Mouse (Mus musculus): ENCODE measurements around the gene Btg4. TPM values are rescaled to one million over a fixed set of nuclear protein-coding genes. Genes with fewer than 3 reads are reported as not detected.

Btg4 gene
- total and polyA plus RNA-seq, 3 experiments = not detected

GRCm38 (mm10) chr9:51144218-51144617, 83.5 kb downstream of the Btg4 start:
- Histone ChIP-seq H3K9ac (ENCODE audit: control insufficient read depth, low read depth, low read length, poor library complexity, severe bottlenecking) (no peak overlapping the region), H3K36me3 (ENCODE audit: control insufficient read depth in 1 of 2, insufficient read depth in 2 of 2, low read length in 2 of 2) (peaks cover 0 to 11% of the 10 kb centered on the region in 2 experiments; a peak in 2 of 4 replicates), H3K27ac (ENCODE audit: control insufficient read depth, low read depth, low read length) (no peak overlapping the region), H3K9me3 (replicated peaks; ENCODE audit: insufficient read depth, low read length) (no peaks in the 10 kb centered on the region), H3K4me1 (ENCODE audit: control insufficient read depth in 1 of 2, insufficient read depth in 2 of 2, low read length in 2 of 2) (peaks cover 4 to 14% of the 10 kb centered on the region in 2 experiments), H3K79me2 (ENCODE audit: control insufficient read depth, insufficient read depth, low read length, poor library complexity) (no peaks in the 10 kb centered on the region), H3K4me3 (ENCODE audit: control insufficient read depth in 1 of 2, insufficient read depth in 1 of 2, low read depth in 2 of 2, low read length in 2 of 2) (no peak overlapping the region), H3K27me3 (ENCODE audit: control insufficient read depth in 1 of 2, insufficient read depth in 2 of 2, low read length in 2 of 2) (no peaks in the 10 kb centered on the region)
- DNase-seq (ENCODE audit: low read depth, low spot score) = no peak
- no peak for TF ChIP-seq USF1 (IDR thresholded peaks at IDR 0.05; ENCODE audit: low read depth, low read length)
- peak in 2 of 3 experiments; percentile 18 to 26; a peak in 2 of 6 replicates for TF ChIP-seq CTCF (IDR thresholded peaks at IDR 0.05 in 2 of 3, conservative IDR thresholded peaks at IDR 0.05 in 1 of 3; ENCODE audit: control insufficient read depth in 1 of 3, insufficient read depth in 1 of 3, low read depth in 2 of 3, low read length in 3 of 3, poor library complexity in 1 of 3, severe bottlenecking in 1 of 3)

- H3K4me3 ChIP-seq (ENCODE audit: control insufficient read depth in 1 of 2, insufficient read depth in 1 of 2, low read depth in 2 of 2, low read length in 2 of 2) = no peak overlapping the region
- no peak overlapping the region for H3K27ac ChIP-seq (ENCODE audit: control insufficient read depth, low read depth, low read length)
- peaks cover 0 to 4% of the 10 kb centered on the region in 2 experiments; a peak in 2 of 4 replicates for H3K36me3 ChIP-seq (ENCODE audit: control insufficient read depth in 1 of 2, insufficient read depth in 2 of 2, low read length in 2 of 2)
- H3K4me1 ChIP-seq (ENCODE audit: control insufficient read depth in 1 of 2, insufficient read depth in 2 of 2, low read length in 2 of 2) = peaks cover 0 to 4% of the 10 kb centered on the region in 2 experiments; a peak in 3 of 4 replicates
- DNase-seq (ENCODE audit: low read depth, low spot score) = peak; percentile 52
- H3K9me3 ChIP-seq (replicated peaks; ENCODE audit: insufficient read depth, low read length) = no peaks in the 10 kb centered on the region
- no peaks in the 10 kb centered on the region for H3K79me2 ChIP-seq (ENCODE audit: control insufficient read depth, insufficient read depth, low read length, poor library complexity)
- TF ChIP-seq ZNF384 (IDR thresholded peaks at IDR 0.05; ENCODE audit: low read depth, low read length) (no peak), TBP (IDR thresholded peaks at IDR 0.05; ENCODE audit: low read depth, low read length) (no peak), JUND (IDR thresholded peaks at IDR 0.05; ENCODE audit: low read depth, low read length) (no peak), RCOR1 (IDR thresholded peaks at IDR 0.05; ENCODE audit: low read depth, low read length) (no peak), ETS1 (IDR thresholded peaks at IDR 0.05; ENCODE audit: low read depth, low read length) (no peak), GABPA (IDR thresholded peaks at IDR 0.05; ENCODE audit: low read depth, low read length) (no peak)
- no peaks in the 10 kb centered on the region for H3K27me3 ChIP-seq (ENCODE audit: control insufficient read depth in 1 of 2, insufficient read depth in 2 of 2, low read length in 2 of 2)
- no peak overlapping the region for H3K9ac ChIP-seq (ENCODE audit: control insufficient read depth, low read depth, low read length, poor library complexity, severe bottlenecking)
Measured at GRCm38 (mm10) chr9:51146496-51146895, 85.8 kb downstream of the Btg4 start.

GRCm38 (mm10) chr9:51147294-51147693, 86.6 kb downstream of the Btg4 start:
- H3K27me3 ChIP-seq (ENCODE audit: control insufficient read depth in 1 of 2, insufficient read depth in 2 of 2, low read length in 2 of 2) = no peaks in the 10 kb centered on the region
- H3K4me3 ChIP-seq (ENCODE audit: control insufficient read depth in 1 of 2, insufficient read depth in 1 of 2, low read depth in 2 of 2, low read length in 2 of 2) = no peak overlapping the region
- H3K4me1 ChIP-seq (ENCODE audit: control insufficient read depth in 1 of 2, insufficient read depth in 2 of 2, low read length in 2 of 2) = peaks cover 0 to 4% of the 10 kb centered on the region in 2 experiments; a peak in 3 of 4 replicates
- H3K36me3 ChIP-seq (ENCODE audit: control insufficient read depth in 1 of 2, insufficient read depth in 2 of 2, low read length in 2 of 2) = peaks cover 0 to 4% of the 10 kb centered on the region in 2 experiments; a peak in 2 of 4 replicates
- no peaks in the 10 kb centered on the region for H3K9me3 ChIP-seq (replicated peaks; ENCODE audit: insufficient read depth, low read length)
- TF ChIP-seq ZKSCAN1 (IDR thresholded peaks at IDR 0.05; ENCODE audit: low read depth, low read length) = no peak
- TF ChIP-seq MAZ (IDR thresholded peaks at IDR 0.05; ENCODE audit: low read depth, low read length) = no peak
- TF ChIP-seq JUND (IDR thresholded peaks at IDR 0.05; ENCODE audit: low read depth, low read length) = no peak
- H3K27ac ChIP-seq (ENCODE audit: control insufficient read depth, low read depth, low read length) = no peak overlapping the region
- no peak for DNase-seq (ENCODE audit: low read depth, low spot score)
- H3K79me2 ChIP-seq (ENCODE audit: control insufficient read depth, insufficient read depth, low read length, poor library complexity) = no peaks in the 10 kb centered on the region
- no peak overlapping the region for H3K9ac ChIP-seq (ENCODE audit: control insufficient read depth, low read depth, low read length, poor library complexity, severe bottlenecking)

Data from MEL (cell line).